Mouse (Mus musculus) lung, adult 2 months (tissue): Measurements from ENCODE around the gene Ccdc65.

Experiments used
- CTCF ChIP-seq: fragments of 200-500 bp; IDR thresholded peaks from 2 replicates; pipeline ENCODE4 v1.5.1; 2011; ENCODE audit warnings: mild to moderate bottlenecking, low read length, control low read depth; ENCODE audit not compliant: insufficient read depth
- POLR2A ChIP-seq: fragments of 200-500 bp; IDR thresholded peaks from 2 replicates; pipeline ENCODE4 v1.6.1; 2011; ENCODE audit warnings: low read depth, mild to moderate bottlenecking, control low read depth, low read length, borderline replicate concordance; ENCODE audit errors: extremely low read depth

DNA sequence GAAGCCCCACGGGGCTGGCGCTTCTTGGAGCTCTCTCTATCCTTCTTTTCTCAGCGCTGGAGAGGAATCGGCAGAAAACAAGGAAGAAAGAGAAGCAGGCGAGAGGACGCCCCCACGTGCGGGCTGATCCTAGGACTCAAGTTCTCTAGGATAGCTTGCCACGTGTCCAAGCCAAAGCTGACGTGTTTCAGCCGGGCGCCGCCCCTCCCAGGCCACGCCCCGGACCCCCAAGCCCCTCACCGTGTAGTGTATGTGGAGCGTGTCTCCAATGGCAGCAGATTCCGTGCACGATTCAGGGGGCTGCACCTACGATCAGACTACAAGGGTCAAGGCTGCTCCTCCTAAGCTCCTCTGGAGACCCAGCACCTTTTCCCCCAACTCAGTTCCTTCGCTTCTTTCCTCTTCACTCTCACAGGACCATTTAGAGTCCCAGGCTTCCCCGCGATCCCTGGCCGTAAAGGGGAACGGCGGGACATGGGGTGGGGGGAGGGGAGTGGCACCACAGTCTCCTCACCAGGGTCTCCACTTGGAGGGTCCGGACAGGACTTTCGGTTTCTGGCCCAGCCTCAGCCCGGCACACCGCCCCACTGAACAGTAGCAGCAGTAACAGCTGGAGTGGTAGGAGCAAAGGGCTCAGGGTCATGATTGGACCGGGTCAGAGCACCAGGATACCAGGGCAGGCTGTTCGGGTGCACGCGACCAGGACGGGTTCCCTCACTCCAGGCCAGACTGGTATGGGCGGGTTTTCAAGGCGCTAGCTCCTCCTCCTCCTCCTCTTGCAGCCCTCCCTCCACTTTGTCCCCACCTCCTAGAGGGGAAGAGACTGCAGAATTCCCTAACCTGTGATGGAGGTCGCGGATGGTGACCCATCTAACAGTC, 19.7 kb downstream of the Ccdc65 start, which contains the start of gene Fkbp11:
- TF ChIP-seq CTCF = no peak
- peak; percentile 43; the same call in 1 of the 2 replicates for TF ChIP-seq POLR2A
